Mouse (Mus musculus): ENCODE results near the gene Lrrc75b. TPM values are rescaled to one million over a fixed set of nuclear protein-coding genes. Genes with fewer than 3 reads are reported as not detected.

Lrrc75b gene
- polyA plus RNA-seq, 1 experiment = not detected

DNA sequence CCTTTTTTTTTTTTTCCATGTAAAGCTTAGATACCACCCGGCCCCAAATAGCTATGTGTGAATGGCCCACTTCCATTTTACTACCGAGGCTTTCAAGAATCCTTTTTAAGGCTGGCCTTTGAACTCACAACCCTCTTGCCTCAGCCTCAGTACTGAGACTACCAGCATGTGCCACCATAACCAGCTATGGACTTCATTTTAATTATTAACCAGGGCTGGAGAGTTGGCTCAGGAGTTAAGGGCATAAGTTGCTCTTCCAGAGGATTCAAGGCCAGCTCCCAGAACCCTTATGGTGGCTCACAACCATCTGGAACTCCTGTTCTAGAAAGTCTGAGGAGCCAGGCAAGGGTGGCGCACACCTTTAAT lies 55.0 kb downstream of the Lrrc75b start:
- TF ChIP-seq TAL1 (IDR thresholded peaks at IDR 0.05; ENCODE audit: low read length) = no peak
- no peak for TF ChIP-seq GATA1 (IDR thresholded peaks at IDR 0.05; ENCODE audit: low read length)
- H3K36me3 ChIP-seq (ENCODE audit: control insufficient read depth) = peaks cover 79% of the 10 kb centered on the region
- H3K4me1 ChIP-seq (ENCODE audit: control insufficient read depth) = peaks cover 39% of the 10 kb centered on the region

DNA sequence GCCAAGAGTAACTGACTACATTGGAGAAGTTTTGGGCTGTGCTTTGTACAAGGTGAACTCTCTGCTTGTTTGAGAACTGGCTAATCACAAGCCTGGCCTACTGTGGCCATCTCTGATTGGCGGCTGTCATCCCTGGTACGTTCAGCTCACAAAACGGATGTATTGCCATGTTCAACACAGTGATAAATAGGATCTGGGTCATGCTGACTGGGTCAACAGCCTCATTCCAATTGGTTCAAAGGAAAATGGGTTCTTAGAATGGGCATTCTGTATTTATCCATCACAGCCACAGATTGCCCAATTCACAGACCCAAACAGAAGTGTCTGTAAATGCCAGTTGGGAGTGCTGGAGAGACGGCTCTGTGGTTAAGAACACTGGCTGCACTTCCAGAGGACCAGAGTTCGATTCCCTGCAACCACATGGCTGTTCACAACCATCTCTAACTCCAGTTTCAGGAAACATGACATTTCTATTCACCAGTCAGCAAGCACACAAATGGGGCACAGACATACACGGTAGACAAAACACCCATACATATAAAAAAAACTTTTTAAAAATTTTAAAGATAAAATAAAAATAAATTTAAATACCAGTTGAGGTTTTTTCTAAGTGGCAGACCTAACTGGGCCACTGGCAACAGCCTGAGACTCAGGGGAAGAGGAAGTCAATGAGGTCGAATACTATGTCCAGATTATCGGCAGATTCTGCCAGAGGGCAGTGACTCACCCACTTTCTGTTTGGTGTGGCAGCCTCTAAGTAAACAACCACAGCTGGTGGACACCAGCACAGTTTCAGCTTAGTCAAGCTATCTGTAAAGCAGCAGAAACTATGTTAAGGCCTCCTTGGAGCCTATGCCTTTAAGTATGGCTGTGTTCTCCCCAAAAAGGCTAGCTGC lies 55.6 kb downstream of the Lrrc75b start:
- no peak overlapping the region for H3K4me3 ChIP-seq (replicated peaks)
- H3K9me3 ChIP-seq (ENCODE audit: control insufficient read depth, low read length) = 0 out of 2 replicates have a peak, but pooled peaks cover 2% of the 10 kb centered on the region
- peaks cover 41% of the 10 kb centered on the region for H3K4me1 ChIP-seq (ENCODE audit: control insufficient read depth)
- H3K27me3 ChIP-seq (ENCODE audit: control insufficient read depth) = no peaks in the 10 kb centered on the region
- TF ChIP-seq TAL1 (IDR thresholded peaks at IDR 0.05; ENCODE audit: low read length) (no peak), GATA1 (IDR thresholded peaks at IDR 0.05; ENCODE audit: low read length) (no peak)
- peaks cover 73% of the 10 kb centered on the region for H3K36me3 ChIP-seq (ENCODE audit: control insufficient read depth)

More for the DNA sequence above, 55.0 kb downstream of the Lrrc75b start:
- Histone ChIP-seq H3K27me3 (ENCODE audit: control insufficient read depth) (no peaks in the 10 kb centered on the region), H3K4me3 (replicated peaks) (no peak overlapping the region), H3K9me3 (ENCODE audit: control insufficient read depth, low read length) (0 out of 2 replicates have a peak, but pooled peaks cover 2% of the 10 kb centered on the region)

DNA sequence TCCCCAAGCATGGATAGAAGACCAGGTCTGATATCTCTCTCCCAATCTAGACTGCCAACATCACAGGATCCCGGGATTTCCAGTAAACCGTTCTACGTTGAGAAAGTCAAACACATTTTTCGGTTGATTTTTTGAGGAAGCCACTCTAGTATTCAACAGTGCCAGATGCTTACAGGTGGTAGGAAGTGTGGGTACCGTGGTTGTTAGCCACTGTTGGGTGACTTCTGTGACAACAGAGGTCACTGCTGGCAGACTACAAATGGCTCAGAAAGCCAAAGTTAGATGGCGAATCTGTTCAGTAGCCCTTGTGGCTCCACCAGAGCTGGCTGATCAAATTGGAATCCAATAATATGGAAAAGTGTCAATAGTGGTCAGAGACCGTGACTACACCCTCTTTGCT lies 56.4 kb downstream of the Lrrc75b start:
- Histone ChIP-seq H3K4me1 (ENCODE audit: control insufficient read depth) (peaks cover 35% of the 10 kb centered on the region), H3K4me3 (replicated peaks) (no peak overlapping the region), H3K27me3 (ENCODE audit: control insufficient read depth) (no peaks in the 10 kb centered on the region), H3K9me3 (ENCODE audit: control insufficient read depth, low read length) (0 out of 2 replicates have a peak, but pooled peaks cover 2% of the 10 kb centered on the region), H3K36me3 (ENCODE audit: control insufficient read depth) (peaks cover 65% of the 10 kb centered on the region)
- TF ChIP-seq GATA1 (IDR thresholded peaks at IDR 0.05; ENCODE audit: low read length) (no peak), TAL1 (IDR thresholded peaks at IDR 0.05; ENCODE audit: low read length) (no peak)

DNA sequence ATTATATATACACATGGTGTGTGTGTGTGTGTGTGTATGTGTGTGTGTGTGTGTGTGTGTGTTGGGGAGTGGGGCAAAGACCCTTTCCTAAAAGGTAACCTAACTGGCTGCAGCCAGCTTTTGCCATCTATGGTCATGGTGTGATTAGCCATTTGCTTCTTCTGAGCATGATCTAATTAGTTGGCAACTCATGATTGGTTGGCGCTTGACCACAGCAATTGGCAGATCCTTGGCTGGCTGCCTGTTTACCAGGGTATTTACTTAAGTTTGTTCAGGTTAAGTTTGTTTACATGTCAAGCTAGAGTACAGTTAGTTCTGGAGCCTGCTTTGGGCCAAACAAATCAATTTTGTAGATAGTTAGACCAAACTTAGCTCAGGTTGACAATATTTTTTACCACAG lies 58.5 kb downstream of the Lrrc75b start:
- TF ChIP-seq GATA1 (IDR thresholded peaks at IDR 0.05; ENCODE audit: low read length) = no peak
- no peak for TF ChIP-seq TAL1 (IDR thresholded peaks at IDR 0.05; ENCODE audit: low read length)
- Histone ChIP-seq H3K4me3 (replicated peaks) (no peak overlapping the region), H3K4me1 (ENCODE audit: control insufficient read depth) (peaks cover 27% of the 10 kb centered on the region), H3K36me3 (ENCODE audit: control insufficient read depth) (peaks cover 45% of the 10 kb centered on the region), H3K9me3 (ENCODE audit: control insufficient read depth, low read length) (0 out of 2 replicates have a peak, but pooled peaks cover 2% of the 10 kb centered on the region), H3K27me3 (ENCODE audit: control insufficient read depth) (no peaks in the 10 kb centered on the region)

DNA sequence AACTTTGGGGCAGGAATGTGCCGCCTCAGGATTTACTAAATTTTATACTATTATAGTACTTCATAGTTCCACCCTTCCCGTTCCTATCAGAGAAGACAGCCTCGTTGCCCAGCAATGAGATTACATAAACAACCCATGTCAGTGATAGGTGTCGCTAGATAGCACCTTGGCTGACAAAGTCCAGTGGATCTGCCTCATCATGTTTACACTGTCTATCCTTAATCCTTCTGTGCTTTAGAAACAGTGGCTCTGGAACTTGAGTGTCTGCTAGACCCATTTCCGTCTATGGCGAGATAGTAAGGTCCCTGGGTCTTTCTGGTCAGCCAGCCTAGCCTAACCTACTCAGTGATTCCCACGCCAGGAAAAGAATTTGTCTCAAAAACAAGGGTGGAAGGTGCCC lies 59.8 kb downstream of the Lrrc75b start:
- peaks cover 35% of the 10 kb centered on the region for H3K36me3 ChIP-seq (ENCODE audit: control insufficient read depth)
- H3K9me3 ChIP-seq (ENCODE audit: control insufficient read depth, low read length) = 0 out of 2 replicates have a peak, but pooled peaks cover 2% of the 10 kb centered on the region
- peaks cover 22% of the 10 kb centered on the region for H3K4me1 ChIP-seq (ENCODE audit: control insufficient read depth)
- no peak overlapping the region for H3K4me3 ChIP-seq (replicated peaks)
- TF ChIP-seq GATA1 (IDR thresholded peaks at IDR 0.05; ENCODE audit: low read length) = no peak
- H3K27me3 ChIP-seq (ENCODE audit: control insufficient read depth) = no peaks in the 10 kb centered on the region

Other genes with a start within 250 kb of the Lrrc75b start
- gene Adora2a, start 243.5 kb downstream of the Lrrc75b start, polyA plus RNA-seq (2012) = not detected in 2 replicates
- gene Upb1, start 159.2 kb downstream of the Lrrc75b start, polyA plus RNA-seq (2012) = not detected in 2 replicates
- gene Snrpd3, start 42.8 kb downstream of the Lrrc75b start, polyA plus RNA-seq (2012) = 2.6 and 3.9 TPM in 2 replicates
- gene Gucd1, start 42.4 kb downstream of the Lrrc75b start, polyA plus RNA-seq (2012) = 14.0 and 14.8 TPM in 2 replicates
- gene Ggt1, start 1.3 kb upstream of the Lrrc75b start, polyA plus RNA-seq (2012) = 0.19 TPM in 1 of 2 replicates, not detected in the other
- gene Ggt5, start 29.0 kb upstream of the Lrrc75b start, polyA plus RNA-seq (2012) = 0.02 TPM in 1 of 2 replicates, not detected in the other
- 0.05 and 0.09 TPM in 2 replicates for gene Susd2, start 83.7 kb upstream of the Lrrc75b start, polyA plus RNA-seq (2012)
- 10.8 and 12.0 TPM in 2 replicates for gene Cabin1, start 204.0 kb upstream of the Lrrc75b start, polyA plus RNA-seq (2012)
- gene Ddt, start 213.1 kb upstream of the Lrrc75b start, polyA plus RNA-seq (2012) = 2.7 and 3.0 TPM in 2 replicates
- gene Gm20441, start 220.6 kb upstream of the Lrrc75b start, polyA plus RNA-seq (2012) = not detected in 2 replicates
- gene Gstt3, start 221.1 kb upstream of the Lrrc75b start, polyA plus RNA-seq (2012) = 0.12 TPM in 1 of 2 replicates, not detected in the other
- gene Gstt1, start 238.3 kb upstream of the Lrrc75b start, polyA plus RNA-seq (2012) = 0.14 and 0.22 TPM in 2 replicates

All from erythroblast, embryonic 14.5 days (primary cell).